Mouse (Mus musculus) liver, adult 2 months (tissue): ENCODE measurements around the gene Mrps23. TPM values are rescaled to one million over a fixed set of nuclear protein-coding genes. Genes with fewer than 3 reads are reported as not detected.
"Not testable (repeated sequence)": the region's sequence is repeated elsewhere in the genome, so short reads cannot be mapped to it uniquely, and the experiment has no call there.

Source experiments
- DNase-seq: peaks from one replicate; pipeline ENCODE4 v3.0.0-alpha.2; 2011; ENCODE audit warnings: low read depth, low spot score; ENCODE audit errors: extremely low read depth
- H3K27ac ChIP-seq: fragments of 200-500 bp; replicated peaks from 2 replicates; pipeline ENCODE4 v1.5.1; 2012; ENCODE audit warnings: low read depth, mild to moderate bottlenecking, control low read depth, inconsistent platforms, low read length; ENCODE audit not compliant: insufficient read depth
- H3K27me3 ChIP-seq: fragments of 200-500 bp; 2 replicates; pipeline ENCODE4 v1.6.1; 2012; ENCODE audit warnings: mild to moderate bottlenecking, moderate library complexity, low read length, inconsistent platforms; ENCODE audit not compliant: control insufficient read depth, insufficient read depth
- H3K36me3 ChIP-seq: fragments of 200-500 bp; 2 replicates; pipeline ENCODE4 v1.6.1; 2012; ENCODE audit warnings: low read length, inconsistent platforms; ENCODE audit not compliant: control insufficient read depth, insufficient read depth
- H3K4me1 ChIP-seq: fragments of 200-500 bp; 2 replicates; pipeline ENCODE4 v1.6.1; 2011; ENCODE audit warnings: low read length; ENCODE audit not compliant: control insufficient read depth, insufficient read depth
- H3K4me3 ChIP-seq: fragments of 200-500 bp; 2 replicates; pipeline ENCODE4 v1.5.1; 2011; ENCODE audit warnings: low read depth, mild to moderate bottlenecking, control low read depth, low read length, moderate library complexity; ENCODE audit not compliant: insufficient read depth
- H3K79me2 ChIP-seq: fragments of 200-500 bp; 2 replicates; pipeline ENCODE4 v1.6.1; 2012; ENCODE audit warnings: inconsistent platforms, mild to moderate bottlenecking, low read length, moderate library complexity; ENCODE audit not compliant: control insufficient read depth, insufficient read depth
- H3K9ac ChIP-seq: fragments of 200-500 bp; 2 replicates; pipeline ENCODE4 v1.6.1; 2012; ENCODE audit warnings: low read depth, mild to moderate bottlenecking, control low read depth, inconsistent platforms, low read length
- CTCF ChIP-seq: fragments of 200-500 bp; IDR thresholded peaks from 2 replicates; pipeline ENCODE4 v1.5.1; 2011; ENCODE audit warnings: low read depth, low read length, control low read depth
- POLR2A ChIP-seq: fragments of 200-500 bp; IDR thresholded peaks from 2 replicates; pipeline ENCODE4 v1.6.1; 2011; ENCODE audit warnings: low read length, control low read depth; ENCODE audit not compliant: insufficient read depth; ENCODE audit errors: extremely low read depth
- WGBS: fragments of 180-500 bp; shearing (Covaris S2); methylation state at CpG from one replicate; pipeline ENCODE4 v1.1.7; 2018; 5-methylcytosine and 5-hydroxymethylcytosine counted together
- polyA plus RNA-seq: library from polyadenylated mRNA; depleted of rRNA; stranded (reverse); fragments of >200 nt; gene quantifications from 2 replicates; pipeline ENCODE4 v1.2.3, GENCODE M21; 2012
- total RNA-seq: library from RNA; depleted of rRNA; stranded (reverse); fragments of >200 nt; gene quantifications from 2 replicates; pipeline ENCODE4 v1.2.3, GENCODE M21; 2014

The Mrps23 gene
- total and polyA plus RNA-seq, 2 experiments = 21.6 to 28.8 TPM

DNA sequence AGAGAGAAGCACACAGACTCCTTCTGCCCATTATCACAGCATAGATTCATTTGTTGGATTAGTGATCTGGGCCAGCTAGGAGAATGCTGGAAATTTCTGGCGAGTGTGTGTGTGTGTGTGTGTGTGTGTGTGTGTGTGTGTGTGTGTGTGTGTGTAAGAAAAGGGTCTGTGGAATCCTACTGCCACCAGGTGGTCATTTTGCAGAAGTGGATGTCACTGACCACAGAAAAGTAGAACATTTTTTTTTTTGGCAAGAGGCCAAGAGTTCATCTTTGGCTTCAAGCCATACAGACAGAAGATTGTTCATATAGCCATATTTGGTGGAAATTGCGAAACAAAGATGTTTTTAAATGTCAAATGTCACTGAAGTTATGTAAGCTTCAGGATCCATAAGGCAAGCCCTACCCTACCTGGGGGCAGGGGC lies 7.0 kb upstream of the Mrps23 start:
- 3% methylated on average over 2 of the region's 2 CpGs for WGBS
- H3K27ac ChIP-seq = no peak overlapping the region
- H3K36me3 ChIP-seq = no peaks in the 10 kb centered on the region
- peak; percentile 64 for DNase-seq
- no peak overlapping the region for H3K4me3 ChIP-seq
- no peak overlapping the region for H3K9ac ChIP-seq
- TF ChIP-seq CTCF (no peak), POLR2A (no peak)
- H3K79me2 ChIP-seq = no peaks in the 10 kb centered on the region
- no peaks in the 10 kb centered on the region; the same call in 1 of the 2 replicates for H3K4me1 ChIP-seq
- 0 out of 2 replicates have a peak, but pooled peaks cover 5% of the 10 kb centered on the region for H3K27me3 ChIP-seq

DNA sequence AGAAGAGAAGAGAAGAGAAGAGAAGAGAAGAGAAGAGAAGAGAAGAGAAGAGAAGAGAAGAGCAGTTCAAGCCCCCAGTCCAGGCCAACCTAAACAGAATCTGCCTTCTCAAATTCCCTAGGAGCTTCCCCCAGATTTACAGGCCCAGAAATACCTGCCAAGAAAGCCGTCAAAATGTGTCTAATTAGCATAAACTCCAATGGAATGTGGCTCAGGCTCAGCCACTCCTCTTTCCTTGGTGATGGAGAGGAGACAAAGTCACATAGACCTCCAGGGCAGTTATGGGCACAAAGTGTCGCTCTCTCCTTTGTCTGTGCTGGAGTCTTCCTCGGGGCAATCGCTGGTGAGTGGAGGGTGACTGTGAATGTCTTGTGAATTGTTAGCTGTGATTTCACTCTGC lies 6.0 kb upstream of the Mrps23 start:
- no peaks in the 10 kb centered on the region for H3K36me3 ChIP-seq
- no peak overlapping the region for H3K4me3 ChIP-seq
- H3K79me2 ChIP-seq = no peaks in the 10 kb centered on the region
- H3K27me3 ChIP-seq = 0 out of 2 replicates have a peak, but pooled peaks cover 5% of the 10 kb centered on the region
- 51% methylated on average over 4 of the region's 4 CpGs for WGBS
- H3K9ac ChIP-seq = no peak overlapping the region
- no peak overlapping the region for H3K27ac ChIP-seq
- no peak for DNase-seq
- peaks cover under 1% of the 10 kb centered on the region; the same call in 1 of the 2 replicates for H3K4me1 ChIP-seq
- TF ChIP-seq CTCF (no peak), POLR2A (no peak)

DNA sequence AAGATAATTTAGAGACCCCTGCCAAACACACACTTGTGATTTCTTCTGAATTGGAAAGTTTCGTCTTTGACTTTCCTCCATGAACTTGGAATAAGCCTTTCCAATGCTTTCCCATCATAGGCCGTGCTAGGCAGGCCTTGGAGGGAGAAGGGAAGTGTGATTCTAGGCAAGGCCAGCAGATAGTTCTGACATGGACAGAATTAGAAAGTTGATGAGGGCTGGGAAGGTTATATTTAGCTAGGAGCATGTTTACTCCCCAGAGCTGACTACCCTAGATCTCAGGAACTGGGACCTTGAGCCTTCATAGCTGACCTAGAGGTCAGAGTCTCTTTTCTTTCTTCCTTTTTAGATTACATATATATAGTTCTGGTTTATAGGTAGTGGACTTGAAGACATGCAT lies 3.0 kb upstream of the Mrps23 start:
- H3K36me3 ChIP-seq = no peaks in the 10 kb centered on the region
- no peak overlapping the region for H3K4me3 ChIP-seq
- peaks cover 8% of the 10 kb centered on the region; the same call in 1 of the 2 replicates for H3K79me2 ChIP-seq
- H3K27ac ChIP-seq = no peak overlapping the region
- no peaks in the 10 kb centered on the region for H3K27me3 ChIP-seq
- H3K9ac ChIP-seq = no peak overlapping the region
- no peak for DNase-seq
- H3K4me1 ChIP-seq = peaks cover 7% of the 10 kb centered on the region
- 61% methylated on average over 2 of the region's 2 CpGs for WGBS
- TF ChIP-seq POLR2A = no peak
- TF ChIP-seq CTCF = no peak

DNA sequence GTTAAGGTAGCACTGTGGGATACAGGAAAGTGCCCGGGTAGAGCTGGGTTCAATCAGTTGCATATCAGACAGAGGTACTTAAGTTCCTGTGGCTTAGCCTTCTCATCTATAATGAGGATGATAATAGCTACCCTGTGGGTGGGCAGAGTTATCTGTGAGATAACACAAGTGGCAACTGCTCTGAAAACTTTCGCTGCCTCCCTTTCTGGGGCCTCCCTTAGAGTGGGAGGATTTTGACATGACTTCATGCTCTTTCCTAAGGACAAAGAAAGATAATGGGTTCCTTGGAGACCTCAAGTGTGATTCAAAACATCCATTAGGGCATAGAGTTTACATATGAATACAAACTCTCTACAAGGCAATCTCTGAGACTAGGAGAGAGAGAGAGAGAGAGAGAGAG lies 2.1 kb upstream of the Mrps23 start:
- TF ChIP-seq POLR2A (no peak), CTCF (no peak)
- Histone ChIP-seq H3K27me3 (no peaks in the 10 kb centered on the region), H3K4me3 (no peak overlapping the region), H3K9ac (no peak overlapping the region), H3K27ac (no peak overlapping the region), H3K4me1 (peaks cover 7% of the 10 kb centered on the region), H3K79me2 (peaks cover 8% of the 10 kb centered on the region; the same call in 1 of the 2 replicates), H3K36me3 (no peaks in the 10 kb centered on the region)
- WGBS = 64% methylated on average over 2 of the region's 2 CpGs
- no peak for DNase-seq

DNA sequence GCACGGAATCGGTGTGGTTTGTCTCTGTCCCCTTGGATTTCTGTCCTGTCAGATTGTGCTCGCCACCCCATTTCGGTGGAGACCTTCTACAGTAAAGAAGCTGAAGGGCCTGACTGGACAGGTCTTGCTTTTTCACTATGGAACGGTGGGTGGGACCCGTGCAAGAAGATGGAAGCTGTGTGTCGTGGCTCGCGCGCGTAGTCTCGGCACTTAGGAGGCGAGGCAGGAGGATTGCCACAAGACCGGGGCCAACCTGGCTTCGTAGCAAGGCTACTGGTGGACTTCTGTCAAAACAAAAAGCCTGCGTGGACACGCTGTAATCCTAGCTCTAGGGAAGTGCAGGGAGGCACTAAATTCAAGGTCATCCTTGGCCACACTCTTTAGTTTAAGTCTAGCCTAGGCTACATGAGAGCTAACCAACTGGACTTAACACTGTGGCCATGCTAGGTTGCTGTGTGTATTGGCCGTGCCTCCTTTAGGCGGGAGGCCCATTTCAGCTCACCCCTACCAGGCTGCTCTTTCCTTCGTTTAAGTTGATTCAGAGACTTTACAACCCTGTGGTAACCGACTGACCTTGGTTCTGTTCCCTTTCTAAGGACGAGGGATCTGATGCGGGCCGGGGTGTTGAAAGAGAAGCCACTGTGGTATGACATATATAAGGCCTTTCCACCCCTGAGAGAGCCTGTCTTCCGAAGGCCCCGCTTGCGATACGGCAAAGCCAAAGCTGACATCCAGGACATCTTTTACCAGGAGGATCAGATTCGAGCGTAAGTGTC lies 593 bp downstream of the Mrps23 start:
- H3K4me1 ChIP-seq = peaks cover 7% of the 10 kb centered on the region

DNA sequence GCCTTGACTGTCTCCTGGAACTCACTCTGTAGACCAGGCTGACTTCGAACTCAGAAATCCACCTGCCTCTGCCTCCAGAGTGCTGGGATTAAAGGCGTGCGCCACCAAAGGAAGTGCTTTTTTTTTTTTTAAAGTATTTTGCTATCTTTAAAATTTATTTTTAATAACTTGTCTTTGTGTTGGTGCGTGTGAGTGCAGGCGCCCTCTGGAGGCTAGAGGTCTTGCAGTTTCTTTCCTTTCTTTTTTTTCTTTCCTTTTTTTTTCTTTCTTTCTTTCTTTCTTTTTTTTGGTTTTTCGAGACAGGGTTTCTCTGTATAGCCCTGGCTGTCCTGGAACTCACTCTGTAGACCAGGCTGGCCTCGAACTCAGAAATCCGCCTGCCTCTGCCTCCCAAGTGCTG lies 2.4 kb downstream of the Mrps23 start:
- H3K27me3 ChIP-seq, H3K9ac ChIP-seq, H3K79me2 ChIP-seq, H3K4me3 ChIP-seq, H3K36me3 ChIP-seq, H3K4me1 ChIP-seq, DNase-seq, H3K27ac ChIP-seq: not testable (repeated sequence)
- TF ChIP-seq CTCF = peak; percentile 34; the same call in 1 of the 2 replicates
- 76% methylated on average over 8 of the region's 8 CpGs for WGBS

More for the DNA sequence above, 593 bp downstream of the Mrps23 start:
- peak overlapping the region; percentile 72 for H3K9ac ChIP-seq
- WGBS = 26% methylated on average over 30 of the region's 30 CpGs
- peak; percentile 23 for DNase-seq
- TF ChIP-seq CTCF (no peak), POLR2A (no peak)
- no peaks in the 10 kb centered on the region for H3K27me3 ChIP-seq
- H3K79me2 ChIP-seq = peaks cover 8% of the 10 kb centered on the region; the same call in 1 of the 2 replicates
- H3K27ac ChIP-seq = peak overlapping the region; percentile 38
- H3K4me3 ChIP-seq = peak overlapping the region; percentile 71
- peaks cover 3% of the 10 kb centered on the region; the same call in 1 of the 2 replicates for H3K36me3 ChIP-seq
